Mouse (Mus musculus): Measurements from ENCODE around the gene Myef2. TPM values are rescaled to one million over a fixed set of nuclear protein-coding genes. Genes with fewer than 3 reads are reported as not detected.
A peak's percentile ranks its signal among the peaks of the same experiment; 100 is the strongest.

Gene Myef2
- total RNA-seq, 1 experiment from 2014 or later = 82.3 TPM

DNA sequence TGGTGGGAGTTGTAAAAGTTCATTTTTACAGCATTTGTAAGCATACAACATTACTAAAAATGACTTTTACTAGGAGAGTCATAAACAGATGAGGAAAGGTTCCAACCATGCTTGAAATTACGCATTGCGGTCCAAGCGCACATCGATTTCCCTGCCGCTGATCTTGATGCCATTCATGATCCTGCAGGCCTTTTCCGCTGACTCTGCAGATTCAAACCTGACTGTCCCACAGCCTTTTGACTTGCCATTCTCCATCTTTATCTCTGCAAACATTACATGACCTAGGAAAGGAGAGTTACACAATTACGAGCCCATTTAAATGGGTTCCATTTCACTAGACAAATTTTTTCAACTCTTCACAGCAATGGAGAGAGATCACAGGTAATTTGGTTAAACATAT, 34.7 kb downstream of the Myef2 start:
- no peak for ATAC-seq (replicated peaks in 1 of 2; ENCODE audit: insufficient read depth in 1 of 2, low FRiP score in 2 of 2, low TSS enrichment in 1 of 2, low read depth in 1 of 2, poor library complexity in 2 of 2, severe bottlenecking in 2 of 2)

GRCm38 (mm10) chr2:125083879-125084278, 39.6 kb downstream of the Myef2 start:
- no peak for ATAC-seq (replicated peaks in 1 of 2; ENCODE audit: insufficient read depth in 1 of 2, low FRiP score in 2 of 2, low TSS enrichment in 1 of 2, low read depth in 1 of 2, poor library complexity in 2 of 2, severe bottlenecking in 2 of 2)

DNA sequence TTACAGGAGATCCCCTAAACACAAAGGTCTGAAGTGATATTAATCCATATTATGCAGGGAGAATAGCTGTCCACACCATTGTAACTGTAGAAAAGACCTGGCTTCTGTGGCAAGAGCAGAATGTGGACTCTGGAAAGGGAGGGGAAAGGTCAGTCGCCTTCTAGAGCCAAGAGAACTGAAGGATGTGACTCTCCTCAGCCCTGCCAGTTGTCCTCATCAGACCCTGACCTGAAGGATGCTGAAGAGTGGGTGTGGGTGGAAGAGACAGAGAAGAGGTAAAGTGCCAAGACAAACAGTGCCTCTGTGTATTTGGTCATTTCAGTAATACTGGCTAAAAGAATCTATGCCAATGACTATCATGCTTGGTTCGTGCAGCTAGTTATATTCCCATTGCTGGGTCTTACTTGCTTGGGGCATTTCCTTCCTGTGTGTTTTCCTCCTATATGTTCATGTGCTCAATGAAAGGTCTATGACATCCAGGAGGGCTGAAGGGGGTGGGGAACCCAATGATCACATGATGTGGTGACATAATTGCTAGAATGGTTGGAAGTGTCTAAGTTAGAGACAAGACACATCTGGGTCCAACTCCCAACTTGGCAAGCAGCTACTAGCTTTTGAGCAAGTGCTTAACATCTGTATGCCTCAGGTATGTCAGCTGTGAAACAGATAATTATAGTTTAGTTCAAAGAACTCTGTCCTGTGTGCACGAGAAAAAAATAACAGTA, 50.2 kb downstream of the Myef2 start:
- ATAC-seq (replicated peaks in 1 of 2; ENCODE audit: insufficient read depth in 1 of 2, low FRiP score in 2 of 2, low TSS enrichment in 1 of 2, low read depth in 1 of 2, poor library complexity in 2 of 2, severe bottlenecking in 2 of 2) = no peak

GRCm38 (mm10) chr2:125068696-125069095, 54.8 kb downstream of the Myef2 start:
- peak in 1 of 2 experiments; percentile 39; a peak in 1 of 4 replicates for ATAC-seq (replicated peaks in 1 of 2; ENCODE audit: insufficient read depth in 1 of 2, low FRiP score in 2 of 2, low TSS enrichment in 1 of 2, low read depth in 1 of 2, poor library complexity in 2 of 2, severe bottlenecking in 2 of 2)

GRCm38 (mm10) chr2:125067894-125068293, 55.6 kb downstream of the Myef2 start, which contains the start of gene Slc24a5:
Gene Slc24a5 (plus strand): TSS chr2:125068124.
- ATAC-seq (replicated peaks in 1 of 2; ENCODE audit: insufficient read depth in 1 of 2, low FRiP score in 2 of 2, low TSS enrichment in 1 of 2, low read depth in 1 of 2, poor library complexity in 2 of 2, severe bottlenecking in 2 of 2) = peak; percentile 82 to 91

DNA sequence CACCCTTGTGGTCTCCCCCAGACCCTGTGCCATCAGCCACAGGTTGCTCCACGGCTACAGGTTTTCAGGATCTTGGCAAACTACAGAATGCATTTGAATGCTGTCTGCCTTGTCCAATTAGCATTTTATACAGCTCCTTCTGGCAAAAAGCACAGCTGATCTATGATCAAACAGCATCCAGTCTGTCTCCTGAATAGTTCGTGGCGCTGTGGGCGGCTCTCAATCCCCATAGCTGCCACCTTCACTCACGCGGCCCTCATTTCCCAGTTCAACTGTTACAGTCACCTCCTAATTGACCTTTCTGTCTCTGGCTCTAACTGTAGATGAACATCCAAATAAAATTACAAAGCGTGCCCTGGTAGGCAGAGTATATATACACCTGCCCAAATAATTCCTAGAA, 56.1 kb downstream of the Myef2 start:
- ATAC-seq (replicated peaks in 1 of 2; ENCODE audit: insufficient read depth in 1 of 2, low FRiP score in 2 of 2, low TSS enrichment in 1 of 2, low read depth in 1 of 2, poor library complexity in 2 of 2, severe bottlenecking in 2 of 2) = no peak

DNA sequence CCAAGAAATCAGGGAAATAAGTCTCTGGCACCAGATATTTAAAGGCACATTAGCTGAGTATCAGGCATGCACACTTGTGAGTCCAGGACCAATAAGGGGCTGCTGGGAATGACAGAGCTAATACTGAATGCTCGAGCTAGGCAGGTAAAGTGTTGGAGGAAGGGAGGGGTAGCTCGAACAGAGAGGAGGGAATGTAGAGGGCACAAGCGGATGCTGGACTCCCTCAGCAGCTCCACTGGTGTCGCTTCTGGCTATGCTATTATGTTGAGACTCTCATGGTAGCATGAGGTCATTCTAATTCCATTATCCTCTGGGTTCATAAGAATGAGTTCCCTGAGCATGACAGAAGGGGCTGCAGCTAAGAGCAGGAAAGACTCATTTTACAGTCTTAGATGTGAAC, 60.5 kb downstream of the Myef2 start:
- no peak for ATAC-seq (replicated peaks in 1 of 2; ENCODE audit: insufficient read depth in 1 of 2, low FRiP score in 2 of 2, low TSS enrichment in 1 of 2, low read depth in 1 of 2, poor library complexity in 2 of 2, severe bottlenecking in 2 of 2)

DNA sequence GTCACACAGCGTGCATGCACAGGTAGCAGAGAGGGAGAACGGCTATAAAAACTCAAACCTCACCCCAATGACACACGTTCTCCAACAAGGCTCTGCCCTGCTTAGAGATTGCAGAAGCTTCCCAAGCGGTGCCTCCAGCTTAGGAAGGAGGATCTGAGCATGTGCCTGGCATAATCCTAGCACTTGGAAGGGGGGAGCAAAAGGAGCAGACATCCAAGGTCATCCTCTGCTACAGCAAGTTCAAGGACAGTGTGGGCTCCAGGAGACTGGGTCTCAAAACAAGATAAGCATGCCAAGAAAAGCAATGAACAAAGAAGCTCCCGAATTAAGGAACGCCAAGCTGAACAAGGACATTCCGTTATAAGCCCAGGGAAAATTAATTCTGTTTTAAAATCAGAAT, 62.0 kb downstream of the Myef2 start:
- no peak for ATAC-seq (replicated peaks in 1 of 2; ENCODE audit: insufficient read depth in 1 of 2, low FRiP score in 2 of 2, low TSS enrichment in 1 of 2, low read depth in 1 of 2, poor library complexity in 2 of 2, severe bottlenecking in 2 of 2)

DNA sequence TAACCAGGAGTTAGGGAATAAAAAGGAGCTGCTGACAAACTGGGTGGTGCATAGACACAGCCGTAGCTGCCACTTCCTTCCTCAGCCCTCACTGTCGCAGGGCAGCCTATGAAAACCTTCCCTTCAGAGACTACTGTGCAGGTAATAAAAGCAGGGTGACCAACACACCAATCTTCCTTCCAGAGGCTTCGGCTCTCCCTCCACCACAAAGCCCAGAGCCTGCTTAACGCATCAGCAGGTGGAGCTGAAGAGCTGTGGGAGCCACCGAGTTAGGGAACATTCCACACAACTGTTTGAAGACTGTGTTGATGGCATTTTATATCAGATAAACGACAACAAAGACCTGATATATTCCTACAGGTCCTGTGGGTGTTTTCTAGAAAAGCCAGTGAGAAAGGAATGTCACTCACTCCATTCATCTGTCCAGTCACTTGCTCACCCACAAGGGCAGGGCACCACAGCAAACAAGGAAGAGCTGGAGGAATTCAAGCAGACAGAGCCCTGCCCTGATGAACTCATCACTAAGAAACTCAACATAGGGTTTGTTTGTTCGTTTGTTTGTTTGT, 66.1 kb downstream of the Myef2 start:
- 0 out of 4 replicates have a peak, but pooled peaks have one; percentile 17 to 39 for ATAC-seq (replicated peaks in 1 of 2; ENCODE audit: insufficient read depth in 1 of 2, low FRiP score in 2 of 2, low TSS enrichment in 1 of 2, low read depth in 1 of 2, poor library complexity in 2 of 2, severe bottlenecking in 2 of 2)

GRCm38 (mm10) chr2:125055316-125055903, 68.1 kb downstream of the Myef2 start:
- no peak for ATAC-seq (replicated peaks in 1 of 2; ENCODE audit: insufficient read depth in 1 of 2, low FRiP score in 2 of 2, low TSS enrichment in 1 of 2, low read depth in 1 of 2, poor library complexity in 2 of 2, severe bottlenecking in 2 of 2)

Other genes with a start within 250 kb of the Myef2 start
- gene Slc24a5, start 55.5 kb downstream of the Myef2 start, total RNA-seq (2017) = 12.6 and 17.5 TPM in 2 replicates
- gene Ctxn2, start 13.0 kb upstream of the Myef2 start, total RNA-seq (2017) = not detected in 2 replicates
- gene Slc12a1, start 28.8 kb upstream of the Myef2 start, total RNA-seq (2017) = not detected in 2 replicates
- gene Dut, start 123.5 kb upstream of the Myef2 start, total RNA-seq (2017) = 150 and 167 TPM in 2 replicates

All from hematopoietic stem cell, adult 5-6 weeks (primary cell).